Mouse (Mus musculus) urinary bladder, postnatal 4 days (tissue): Measurements from ENCODE around the gene Mxi1.
A peak's percentile ranks its signal among the peaks of the same experiment; 100 is the strongest.

Experiments used
- DNase-seq, 2 experiments: peaks; one replicate each; pipeline ENCODE4 v3.0.0; 2021 to 2022; ENCODE audit warnings: low spot score in 2 of 2

Mxi1 gene

GRCm38 (mm10) chr19:53299829-53300181 lies 10.5 kb upstream of the Mxi1 start:
- no peak for DNase-seq

DNA sequence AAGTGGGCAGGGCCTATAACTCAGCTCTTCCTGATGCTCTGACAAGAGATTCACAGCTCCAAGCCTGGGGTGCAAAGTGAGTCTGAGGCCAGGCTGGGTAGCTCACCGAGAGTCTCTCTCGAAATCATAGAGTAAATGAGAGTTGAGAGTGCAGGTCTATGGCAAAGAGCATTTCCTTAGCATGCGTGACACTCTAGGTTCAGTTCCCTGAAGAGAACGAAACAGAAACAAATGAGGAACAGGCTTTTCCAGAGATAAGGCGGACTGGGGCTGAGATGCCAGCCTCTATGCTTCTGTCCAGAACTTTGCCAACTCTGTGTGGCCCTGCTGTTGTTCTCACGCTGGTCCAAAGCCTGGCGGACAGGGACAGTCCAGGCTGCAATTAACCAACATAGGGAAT lies 6.9 kb upstream of the Mxi1 start:
- DNase-seq = no peak

DNA sequence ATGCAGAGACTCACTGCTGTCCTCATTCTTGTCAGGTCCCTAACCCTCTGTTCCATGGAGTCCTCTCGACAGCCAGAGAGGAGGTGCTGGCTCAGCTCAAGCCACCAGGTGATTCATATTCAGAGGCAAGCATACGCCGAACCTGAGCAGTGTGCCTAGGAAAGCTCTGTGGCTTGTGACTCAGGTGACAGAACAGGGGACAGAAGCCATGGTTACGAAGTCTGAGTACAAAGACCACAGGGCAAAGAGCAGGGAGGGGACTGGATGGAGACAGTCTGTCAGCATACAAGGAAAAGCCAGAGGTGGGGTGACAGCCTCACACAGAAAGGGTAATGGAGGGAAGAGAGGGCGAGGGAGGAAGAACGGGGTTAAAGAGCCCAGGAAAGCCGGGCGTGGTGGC lies 4.7 kb upstream of the Mxi1 start:
- DNase-seq = no peak

DNA sequence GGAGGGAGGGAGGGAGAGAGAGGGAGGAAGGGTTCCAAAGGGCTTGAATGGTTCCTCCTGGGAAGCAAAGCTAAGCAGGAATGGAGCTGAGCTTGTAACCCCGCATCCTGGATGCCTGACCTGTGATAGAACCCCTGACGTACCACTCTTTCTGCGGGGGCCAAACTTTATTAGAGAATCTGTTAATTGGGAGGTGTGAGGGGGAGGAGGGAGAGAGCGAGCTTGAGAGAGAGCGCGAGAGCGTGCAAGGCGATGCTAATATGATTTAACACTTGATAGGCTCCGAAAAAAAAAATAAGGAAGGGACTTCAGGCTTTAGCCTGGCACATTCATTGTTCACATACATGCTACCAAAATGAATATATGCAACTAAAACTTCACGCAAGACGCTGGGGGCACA lies 3.6 kb upstream of the Mxi1 start:
- no peak for DNase-seq

DNA sequence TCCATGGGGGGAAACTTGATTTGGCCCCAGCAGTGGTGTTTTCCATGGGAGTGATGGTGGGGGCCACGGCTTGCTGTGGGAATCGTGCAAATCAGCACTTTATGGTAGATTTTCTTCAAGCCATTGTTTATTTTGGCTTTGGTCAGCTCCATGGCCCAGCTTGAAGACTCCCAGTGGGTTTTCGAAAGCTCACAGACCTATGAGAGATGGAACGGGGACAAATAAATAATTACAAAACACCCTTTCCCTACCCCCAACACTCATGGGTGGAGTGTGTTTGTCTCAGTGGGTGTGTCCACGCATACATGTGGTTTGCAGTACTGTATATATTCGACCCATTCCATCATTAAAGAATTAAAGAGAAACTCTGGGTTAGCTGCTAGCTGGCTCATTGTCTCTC lies 3.1 kb upstream of the Mxi1 start:
- no peak for DNase-seq

DNA sequence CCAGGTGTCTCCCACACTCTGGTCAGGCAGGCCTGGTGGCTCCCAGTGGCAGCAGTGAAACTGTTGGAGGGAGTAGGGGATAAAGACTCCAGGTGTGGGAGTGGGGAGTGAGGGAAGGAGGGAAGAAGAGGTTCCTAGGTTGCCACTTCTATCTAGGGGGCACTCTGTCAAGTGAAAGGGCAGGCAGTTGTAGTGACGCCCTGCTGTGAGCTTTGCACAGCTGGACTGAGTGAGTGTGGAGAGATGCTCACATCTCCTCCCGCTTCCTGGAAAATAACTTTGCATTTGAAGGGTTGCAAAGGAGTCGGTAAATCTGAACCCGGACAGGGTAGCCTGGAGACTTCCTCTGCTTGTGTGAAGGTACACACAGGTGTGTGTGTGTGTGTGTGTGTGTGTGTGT lies 687 bp upstream of the Mxi1 start:
- DNase-seq = no peak

- DNase-seq = no peak
Observed at GRCm38 (mm10) chr19:53310771-53311523, 629 bp downstream of the Mxi1 start.

- DNase-seq = peak in 1 of 2 experiments; percentile 38
Observed at GRCm38 (mm10) chr19:53311524-53312335, 1.4 kb downstream of the Mxi1 start.

DNA sequence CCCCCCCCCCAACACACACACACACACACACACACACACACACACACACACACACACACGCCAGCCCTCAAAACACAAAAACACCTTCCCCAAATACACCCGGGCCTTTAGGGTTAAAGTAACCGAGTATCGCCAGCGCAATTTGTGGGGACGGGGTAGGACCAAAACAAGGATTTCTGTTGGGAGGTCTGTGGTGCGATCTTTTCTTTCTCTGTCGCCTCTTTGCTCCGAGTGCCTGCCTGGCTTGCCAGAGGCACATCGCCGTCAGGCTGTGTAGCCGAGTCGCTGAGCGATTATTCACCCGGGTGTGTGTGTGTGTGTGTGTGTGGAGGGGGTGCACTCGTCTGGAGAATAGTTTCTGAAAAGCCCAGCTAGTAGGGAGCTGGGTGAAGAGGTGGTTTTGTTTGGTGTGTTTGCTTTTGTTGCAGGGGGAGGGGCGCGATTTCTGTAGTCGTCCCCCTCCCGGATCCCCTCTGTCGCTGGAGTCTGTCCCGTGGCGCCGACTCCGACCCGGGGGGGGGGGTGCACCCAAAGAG lies 2.1 kb downstream of the Mxi1 start:
- peak; percentile 57 to 62 for DNase-seq

DNA sequence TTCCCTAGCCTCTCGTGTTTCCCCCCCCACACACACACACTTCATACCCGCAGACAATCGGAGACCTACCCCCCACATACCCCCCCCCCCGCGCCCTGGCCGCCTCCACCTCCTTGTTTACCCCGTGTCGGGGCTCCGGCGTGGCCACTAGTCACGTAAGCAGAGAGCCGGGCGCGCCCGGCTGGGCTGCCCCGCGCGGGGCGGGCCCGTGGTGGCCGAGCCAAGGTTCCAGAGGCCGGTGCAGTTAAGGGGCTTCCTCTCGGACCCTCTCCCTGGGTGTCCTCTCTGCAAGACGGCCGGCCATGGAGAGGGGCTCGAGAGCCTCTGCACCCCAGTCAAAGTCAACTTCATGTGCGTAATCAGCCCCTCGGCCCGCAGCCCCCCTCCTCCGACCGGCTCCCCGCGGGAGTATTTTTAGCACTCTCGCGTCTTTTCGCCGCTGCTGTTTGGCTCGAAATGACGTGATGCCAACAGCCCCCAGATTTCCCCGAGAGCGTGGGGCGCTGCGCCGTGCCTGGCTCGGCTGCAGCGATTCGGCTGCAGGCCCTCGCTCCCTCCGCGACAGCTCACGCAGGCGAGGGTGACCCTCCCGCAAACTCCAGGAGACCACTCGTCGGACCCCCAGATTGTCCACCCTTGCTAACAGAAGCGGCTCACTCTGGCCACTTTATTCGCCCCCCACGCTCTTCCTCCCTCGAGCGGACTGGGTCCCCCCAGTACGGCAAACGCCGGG lies 2.8 kb downstream of the Mxi1 start:
- peak; percentile 74 to 82 for DNase-seq

- DNase-seq = peak; percentile 99
Observed at GRCm38 (mm10) chr19:53313684-53314443, 3.5 kb downstream of the Mxi1 start.

DNA sequence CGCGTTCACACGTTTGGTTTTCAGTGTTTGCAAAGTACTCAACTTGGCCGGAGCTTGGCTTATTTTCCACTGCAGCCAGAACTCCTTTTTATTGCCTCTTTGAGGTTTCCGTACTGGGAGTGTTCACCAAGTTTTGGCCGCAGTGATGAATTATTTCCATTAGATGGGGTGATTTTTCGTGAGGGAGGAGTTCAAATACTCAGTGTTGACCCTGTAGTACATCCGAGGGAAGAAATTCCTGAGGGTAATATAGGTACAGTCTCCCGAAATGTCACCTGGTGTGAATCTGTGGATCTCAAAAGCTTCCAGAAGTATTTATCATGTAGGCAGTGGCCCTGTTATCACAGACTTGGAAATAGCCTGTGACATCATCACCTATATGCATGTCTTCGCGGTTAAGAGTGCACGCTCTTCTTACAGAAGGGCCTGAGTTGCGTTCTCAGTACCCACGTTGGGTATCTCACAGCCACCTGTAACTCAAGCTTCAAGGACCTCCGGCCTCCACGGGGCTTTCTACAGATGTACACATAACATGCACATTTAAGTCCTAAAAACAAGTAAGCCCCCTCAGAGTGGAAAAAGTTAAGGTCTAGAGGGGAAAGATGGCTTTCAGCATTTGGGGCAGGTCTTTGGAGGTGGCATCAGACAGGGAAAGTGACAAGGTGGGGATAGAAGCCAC lies 4.4 kb downstream of the Mxi1 start:
- no peak for DNase-seq

DNA sequence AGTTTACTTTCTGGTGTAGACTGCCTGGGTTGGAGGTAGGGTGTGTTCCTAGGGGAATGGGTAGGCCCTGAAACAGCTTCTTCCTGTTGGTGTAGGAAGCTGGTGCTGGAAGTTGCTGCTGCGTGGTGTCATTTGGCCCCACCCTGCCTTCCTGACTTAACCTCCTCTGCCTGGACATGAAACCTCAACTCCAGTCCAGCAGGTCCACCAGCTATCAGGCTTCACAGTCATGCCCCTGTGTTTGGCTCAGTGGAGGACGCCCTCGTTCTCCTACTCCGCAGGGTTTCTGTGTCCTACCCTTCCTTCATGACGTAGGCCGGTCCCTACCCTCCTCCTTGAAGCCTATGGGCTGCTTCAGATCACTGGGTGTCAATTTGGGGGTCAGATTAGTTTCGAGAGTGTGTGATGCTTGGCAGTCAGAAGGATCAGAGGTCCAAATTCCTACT lies 4.9 kb downstream of the Mxi1 start:
- DNase-seq = no peak

- no peak for DNase-seq
Observed at GRCm38 (mm10) chr19:53316105-53316504, 5.8 kb downstream of the Mxi1 start.

DNA sequence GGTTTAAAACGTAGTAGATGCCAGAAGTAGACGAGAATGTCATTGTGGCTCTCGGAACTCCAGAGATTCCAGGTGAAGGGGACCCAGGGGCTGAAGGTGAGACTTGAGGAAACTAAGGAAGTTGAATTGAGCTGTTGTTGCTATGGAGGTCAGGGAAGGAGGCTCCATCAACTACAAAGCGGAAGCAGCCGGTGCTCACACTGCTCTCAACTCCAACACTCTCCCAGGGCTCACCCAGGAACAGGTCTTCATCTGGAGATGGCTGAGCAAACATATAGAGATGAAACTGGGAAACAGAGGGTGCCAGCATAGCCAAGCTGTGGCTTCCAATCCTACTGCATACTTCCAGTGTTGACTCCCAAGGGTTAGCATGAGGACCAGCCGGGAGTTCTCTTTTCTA lies 6.6 kb downstream of the Mxi1 start:
- no peak for DNase-seq

GRCm38 (mm10) chr19:53318143-53319132 lies 8.1 kb downstream of the Mxi1 start:
- no peak for DNase-seq

DNA sequence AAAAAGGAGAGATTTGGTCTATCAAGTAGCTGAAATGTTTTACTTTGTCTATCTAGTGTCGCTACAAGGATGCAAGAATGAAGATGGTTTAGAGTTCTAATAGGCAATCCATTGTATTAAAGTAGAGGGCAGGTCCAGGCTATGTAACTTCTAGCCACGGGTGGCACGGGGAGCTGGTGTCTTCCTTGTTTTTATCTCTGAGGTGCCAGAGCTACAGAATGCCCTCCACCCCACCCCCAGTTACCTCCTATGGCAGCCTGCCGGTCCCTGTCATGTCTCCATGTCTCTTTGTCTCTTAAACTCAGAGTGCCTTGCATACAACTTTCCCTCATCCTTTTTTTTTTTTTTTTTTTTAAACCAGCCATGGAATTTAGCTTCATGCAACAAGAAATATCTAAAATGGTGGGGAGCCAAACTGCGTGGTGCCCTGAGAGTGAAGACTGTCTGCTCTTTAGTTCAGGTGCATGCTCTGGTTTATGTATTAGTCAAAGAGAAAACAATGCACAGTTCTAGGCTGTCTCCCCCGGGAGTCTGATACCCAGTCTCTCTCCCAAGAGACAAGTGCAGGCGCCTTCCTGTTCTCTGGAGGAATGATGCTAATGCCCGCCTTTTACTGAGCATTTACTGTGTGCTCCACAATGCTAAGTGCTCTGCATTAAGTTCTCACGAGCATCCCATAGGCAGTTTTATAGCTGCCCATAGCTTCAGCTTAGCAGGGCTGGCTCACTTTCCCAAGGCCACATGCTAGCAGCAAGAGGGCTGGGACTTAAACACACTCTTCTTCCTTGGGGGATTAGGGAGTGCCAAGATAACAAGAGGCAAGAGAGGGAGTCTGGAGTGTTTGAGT lies 10.2 kb downstream of the Mxi1 start:
- DNase-seq = no peak

DNA sequence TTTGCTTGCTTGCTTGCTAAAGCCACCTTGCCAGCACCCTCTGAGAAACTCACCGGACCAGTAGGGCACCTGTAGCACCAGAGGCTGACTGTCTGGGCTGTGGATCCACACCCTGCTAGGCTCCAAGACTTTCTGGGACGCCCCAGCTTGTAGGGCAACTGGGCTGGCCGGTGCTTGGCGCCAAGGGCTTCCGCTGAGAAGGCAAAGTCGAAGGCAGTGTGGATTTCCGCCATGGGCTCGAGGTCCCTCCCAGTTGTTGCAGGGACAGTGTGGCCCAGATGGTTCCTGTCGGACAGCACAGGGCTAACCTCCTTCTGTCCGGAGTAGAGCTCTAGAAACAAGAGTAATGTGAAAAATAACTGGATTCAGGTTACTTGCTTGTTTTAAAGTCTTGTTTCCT lies 11.0 kb downstream of the Mxi1 start:
- DNase-seq = peak in 1 of 2 experiments; percentile 36
